Mouse (Mus musculus) thymus, adult 2 months (tissue): ENCODE data around the gene Abcc12.

Experiments used
- CTCF ChIP-seq: fragments of 200-500 bp; IDR thresholded peaks from 2 replicates; pipeline ENCODE4 v1.5.1; 2012; ENCODE audit warnings: mild to moderate bottlenecking, control low read depth, low read length, moderate library complexity, borderline replicate concordance; ENCODE audit not compliant: control insufficient read depth, poor library complexity, insufficient read depth; ENCODE audit errors: extremely low read depth
- POLR2A ChIP-seq: fragments of 200-500 bp; IDR thresholded peaks from 2 replicates; pipeline ENCODE4 v1.6.1; 2012; ENCODE audit warnings: mild to moderate bottlenecking, low read length, control low read depth, moderate library complexity; ENCODE audit not compliant: control insufficient read depth, poor library complexity, insufficient read depth; ENCODE audit errors: extremely low read depth

- TF ChIP-seq CTCF = no peak
- TF ChIP-seq POLR2A = no peak
Observed at GRCm38 (mm10) chr8:86613798-86614197, 33.3 kb upstream of the Abcc12 start.
